Mouse (Mus musculus) T-helper 17 cell (primary cell): ENCODE results near the gene Clta.

ENCODE experiments used
- in situ Hi-C, 2 experiments: fragments of 300-600 bp; cut with MboI, MseI; formaldehyde crosslinking; loops; 1 replicate in 1 of 2; 2 replicates in 1 of 2; pipeline ENCODE4 v1.15.1; 2025; ENCODE audit warnings: high pct_unique_total_duplicates in 2 of 2

The Clta gene

GRCm38 (mm10) chr4:44023681-44024080 is 19.4 kb downstream of the Clta start:
- in situ Hi-C loops: no loop called here

GRCm38 (mm10) chr4:44024241-44024640 is 20.0 kb downstream of the Clta start:
- in situ Hi-C loops: no loop called here

GRCm38 (mm10) chr4:44025570-44025969 is 21.3 kb downstream of the Clta start:
- in situ Hi-C loops: no loop called here

GRCm38 (mm10) chr4:44028303-44029135 is 24.3 kb downstream of the Clta start:
- in situ Hi-C loops: no loop called here

- in situ Hi-C loops: no loop called here
Observed at GRCm38 (mm10) chr4:44029661-44030066, 25.4 kb downstream of the Clta start.

- in situ Hi-C loops: no loop called here
Observed at GRCm38 (mm10) chr4:44031521-44031920, 27.3 kb downstream of the Clta start.

- in situ Hi-C loops: no loop called here
Observed at GRCm38 (mm10) chr4:44036455-44036854, 32.2 kb downstream of the Clta start.

- in situ Hi-C loops: loop anchor here in 1 of 2 experiments (10.0 kb wide), 1 partner anchor 854 kb away; no protein-coding TSS in a partner anchor
Observed at GRCm38 (mm10) chr4:44040802-44041201, 36.5 kb downstream of the Clta start.

GRCm38 (mm10) chr4:44042429-44042828 is 38.2 kb downstream of the Clta start:
- in situ Hi-C loops: loop anchor here in 1 of 2 experiments (10.0 kb wide), 1 partner anchor 852 kb away; no protein-coding TSS in a partner anchor

- in situ Hi-C loops: loop anchor here in 1 of 2 experiments (10.0 kb wide), 1 partner anchor 852 kb away; no protein-coding TSS in a partner anchor
Observed at GRCm38 (mm10) chr4:44043182-44043581, 38.9 kb downstream of the Clta start.

GRCm38 (mm10) chr4:44044685-44045356 is 40.6 kb downstream of the Clta start:
- in situ Hi-C loops: loop anchor here in 1 of 2 experiments (10.0 kb wide), 1 partner anchor 850 kb away; no protein-coding TSS in a partner anchor

GRCm38 (mm10) chr4:44046066-44046465 is 41.8 kb downstream of the Clta start:
- in situ Hi-C loops: loop anchor here in 1 of 2 experiments (10.0 kb wide), 1 partner anchor 849 kb away; no protein-coding TSS in a partner anchor

GRCm38 (mm10) chr4:44049812-44050211 is 45.6 kb downstream of the Clta start:
- in situ Hi-C loops: loop anchor here in 1 of 2 experiments (10.0 kb wide), 1 partner anchor 845 kb away; no protein-coding TSS in a partner anchor

- in situ Hi-C loops: no loop called here
Observed at GRCm38 (mm10) chr4:44059674-44060073, 55.4 kb downstream of the Clta start.

GRCm38 (mm10) chr4:44062062-44062461 is 57.8 kb downstream of the Clta start:
- in situ Hi-C loops: no loop called here

- in situ Hi-C loops: no loop called here
Observed at GRCm38 (mm10) chr4:44062816-44063215, 58.6 kb downstream of the Clta start.

GRCm38 (mm10) chr4:44065355-44066025 is 61.2 kb downstream of the Clta start:
- in situ Hi-C loops: no loop called here

- in situ Hi-C loops: no loop called here
Observed at GRCm38 (mm10) chr4:44066891-44067290, 62.6 kb downstream of the Clta start.

- in situ Hi-C loops: no loop called here
Observed at GRCm38 (mm10) chr4:44068736-44069135, 64.5 kb downstream of the Clta start.

GRCm38 (mm10) chr4:44069411-44069810 is 65.2 kb downstream of the Clta start:
- in situ Hi-C loops: no loop called here

- in situ Hi-C loops: loop anchor here in 1 of 2 experiments (5.0 kb wide), 1 partner anchor 47 kb away; no protein-coding TSS in a partner anchor
Observed at GRCm38 (mm10) chr4:44070641-44071040, 66.4 kb downstream of the Clta start.
